Mouse (Mus musculus): ENCODE results near the gene Sipa1l1.

The Sipa1l1 gene

DNA sequence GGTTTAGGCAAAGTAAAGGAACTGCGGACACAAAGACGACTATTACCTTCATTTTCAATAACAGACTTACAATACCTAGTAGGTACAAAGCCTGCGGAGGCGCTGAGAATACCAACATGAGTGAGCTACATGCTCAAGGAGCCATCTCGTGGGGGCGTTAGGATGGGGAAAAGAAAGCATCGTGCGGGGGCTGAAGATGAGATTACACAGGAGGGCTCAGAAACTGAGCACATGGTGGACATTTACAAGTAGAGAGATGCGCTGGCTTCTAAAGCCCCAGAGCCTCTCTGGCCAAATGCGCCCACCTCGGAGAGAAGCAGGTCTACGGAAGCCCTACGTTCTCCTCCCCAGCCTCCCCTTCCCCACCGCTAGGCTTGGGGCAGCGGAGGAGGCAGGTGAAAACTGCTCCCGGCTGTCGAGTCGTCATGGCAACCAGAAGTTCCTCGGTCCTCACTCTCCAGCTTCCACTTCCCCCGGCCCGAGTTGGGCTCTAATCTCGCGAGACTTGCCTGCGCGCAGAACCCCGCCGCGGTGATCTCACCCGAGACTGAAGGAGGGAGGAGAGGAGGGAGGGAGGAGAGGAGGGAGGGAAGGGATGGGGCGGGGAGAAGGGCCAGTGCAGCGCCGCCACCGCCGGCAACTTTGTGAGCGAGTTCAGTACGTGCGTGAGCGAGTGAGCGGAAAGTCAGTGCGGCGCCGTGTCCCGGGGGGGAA lies at the start of gene Sipa1l1:
Gene Sipa1l1, plus strand, starts transcription at position 501 of the 714 bp plus-strand sequence.
- peak; percentile 97 for DNase-seq (ENCODE audit: low read depth, low spot score)

DNA sequence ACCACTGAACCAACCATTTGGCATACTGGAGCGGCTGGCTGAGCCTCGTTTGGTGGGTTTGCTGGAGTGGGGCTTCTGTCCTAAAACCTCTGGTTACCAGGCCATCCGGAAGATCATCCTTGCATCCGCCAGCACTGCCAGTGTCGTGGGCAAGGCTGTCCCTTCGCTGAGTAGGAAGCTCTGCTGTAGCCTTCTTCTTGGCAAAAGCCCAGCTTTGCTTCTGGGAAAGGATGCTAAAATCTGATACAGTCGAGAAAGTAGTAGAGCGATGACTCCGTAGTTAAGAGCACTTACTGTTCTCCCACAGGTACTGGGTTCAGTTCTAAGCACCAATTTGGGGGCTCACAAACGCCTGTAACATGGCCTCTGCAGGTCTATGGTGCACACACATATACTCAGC lies 47.2 kb upstream of the Sipa1l1 start:
- peak; percentile 47 for DNase-seq (ENCODE audit: low read depth, low spot score)

GRCm38 (mm10) chr12:82122450-82123249 lies 46.5 kb upstream of the Sipa1l1 start:
- peak; percentile 65 for DNase-seq (ENCODE audit: low read depth, low spot score)

DNA sequence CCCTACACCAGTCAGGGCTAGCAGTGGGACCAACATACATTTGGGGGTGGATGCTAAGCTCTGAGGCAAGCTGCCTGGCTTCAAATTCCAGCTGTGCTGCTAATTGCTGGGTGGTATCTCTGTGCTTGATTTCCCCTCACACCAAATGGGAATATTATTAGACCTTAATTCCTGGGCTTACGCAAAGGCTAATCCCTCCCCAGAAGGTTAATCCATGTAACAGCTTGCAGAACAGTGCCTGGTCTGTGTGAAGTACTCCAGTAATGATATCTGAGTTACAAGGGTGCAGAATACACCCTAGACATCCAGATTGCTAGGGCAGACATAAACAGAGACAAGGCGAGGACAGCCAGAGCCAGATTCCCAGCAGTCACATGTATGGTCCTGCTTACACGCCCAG lies 42.3 kb upstream of the Sipa1l1 start:
- DNase-seq (ENCODE audit: low read depth, low spot score), result no peak

DNA sequence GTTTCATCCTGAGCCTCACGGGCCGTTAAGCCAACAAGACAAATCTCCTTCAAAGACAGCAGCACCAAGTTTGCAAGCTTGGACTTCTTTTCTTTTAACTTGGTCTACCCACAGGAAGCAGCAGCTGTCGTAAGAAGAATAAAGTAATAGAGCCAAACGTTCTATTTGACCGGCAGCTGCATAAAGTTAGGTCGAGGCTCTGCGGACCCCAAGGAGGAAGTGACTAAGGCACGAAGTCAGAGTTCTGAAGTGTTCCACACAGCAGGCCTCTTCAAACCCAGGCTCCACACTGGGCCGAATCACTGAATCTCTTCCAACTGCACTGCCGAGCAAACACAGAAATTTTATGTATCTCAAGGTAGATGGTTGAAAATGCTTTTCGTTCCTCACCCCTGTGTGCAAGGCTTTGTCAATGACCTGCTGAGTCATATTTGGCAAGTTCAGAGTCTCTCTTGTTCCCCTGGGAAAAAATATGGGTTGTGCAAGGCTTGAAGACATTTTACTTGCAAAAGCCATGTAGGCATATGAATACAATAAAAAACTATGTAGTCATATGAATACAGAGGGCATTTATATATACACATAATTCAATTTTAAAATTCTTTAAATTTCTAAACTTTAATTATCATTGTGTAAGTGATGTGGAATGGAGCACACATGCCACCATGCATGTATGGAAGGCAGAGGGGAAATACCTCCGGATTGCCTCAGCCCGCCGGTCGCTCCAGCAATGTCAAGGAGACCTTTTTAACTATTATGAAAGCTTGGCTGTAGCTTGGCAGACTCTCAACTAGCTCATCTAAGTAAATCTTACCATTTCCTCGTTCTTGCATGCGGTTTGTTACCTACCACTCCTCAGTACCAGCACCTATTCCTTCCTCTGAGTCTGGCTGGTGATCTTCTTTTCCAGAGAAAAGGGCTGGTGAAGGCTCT lies 29.6 kb upstream of the Sipa1l1 start:
- DNase-seq (ENCODE audit: low read depth, low spot score), result no peak

DNA sequence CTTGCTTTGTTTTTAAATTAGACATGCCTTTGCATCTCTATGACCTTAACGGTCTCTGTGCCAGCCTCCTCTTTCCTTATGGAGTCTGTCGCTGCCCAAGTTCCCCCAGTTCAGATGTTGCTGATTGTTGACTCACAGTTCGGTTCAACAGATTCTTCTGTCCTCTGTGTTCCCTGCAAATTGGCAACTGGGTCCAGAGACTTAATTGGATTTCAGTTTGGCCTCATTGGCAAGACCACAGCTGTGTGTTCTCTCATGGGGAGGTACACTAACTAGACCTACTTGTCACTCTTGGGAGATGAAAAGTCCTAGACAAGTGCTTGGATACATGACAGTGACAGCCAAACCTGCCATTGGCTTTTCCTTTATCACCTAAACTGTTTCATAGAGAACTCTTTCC lies 25.7 kb upstream of the Sipa1l1 start:
- DNase-seq (ENCODE audit: low read depth, low spot score), result no peak

DNA sequence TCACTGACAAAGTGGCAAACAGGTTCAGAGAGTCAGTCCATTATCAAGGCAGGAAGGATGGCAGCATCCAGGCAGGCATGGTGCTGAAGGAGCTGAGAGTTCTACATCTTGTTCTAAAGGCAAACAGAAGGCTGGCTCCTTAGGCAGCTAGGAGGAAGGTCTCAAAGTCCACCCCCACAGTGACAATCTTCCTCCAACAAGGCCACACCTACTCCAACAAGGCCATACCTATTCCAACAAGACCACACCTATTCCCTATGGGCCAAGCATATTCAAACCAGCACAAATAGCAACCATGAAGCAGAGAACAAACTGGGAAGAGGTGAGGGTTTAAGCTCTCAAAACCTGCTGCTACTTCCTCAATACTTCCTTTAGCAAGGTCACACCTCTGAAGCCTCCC lies 23.9 kb upstream of the Sipa1l1 start:
- no peak for DNase-seq (ENCODE audit: low read depth, low spot score)

DNA sequence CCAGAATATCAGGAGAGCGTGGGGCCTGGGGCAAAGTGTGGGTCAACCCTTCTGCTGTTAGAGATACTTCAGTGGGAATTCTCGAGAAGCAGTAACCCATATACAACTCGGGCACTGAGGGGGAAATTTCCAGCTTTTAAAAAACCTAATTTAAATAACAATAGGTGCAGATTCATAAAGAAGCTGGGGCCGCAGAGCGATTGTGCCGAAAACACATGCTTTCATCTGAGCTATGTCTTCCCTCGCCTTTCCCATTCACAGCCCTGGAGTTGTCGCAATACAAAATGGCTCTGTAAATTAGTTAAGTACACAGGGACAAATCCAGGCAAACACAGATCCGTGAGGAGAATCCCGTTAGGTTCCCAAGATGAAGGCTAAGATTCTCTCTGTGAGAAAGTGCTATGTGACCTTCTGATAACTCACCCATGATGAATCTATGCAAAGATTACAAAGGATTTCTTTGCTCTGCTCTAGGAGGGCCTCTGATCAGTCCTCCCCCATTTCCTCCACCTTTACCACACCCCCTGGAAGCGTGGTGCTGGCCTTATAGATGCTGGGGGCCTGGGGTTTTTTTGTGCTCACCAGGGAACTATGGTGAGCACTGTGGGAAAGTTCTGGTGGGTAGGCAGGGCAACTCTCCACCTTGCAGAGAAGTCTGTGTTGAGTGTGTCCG lies 22.0 kb upstream of the Sipa1l1 start:
- no peak for DNase-seq (ENCODE audit: low read depth, low spot score)

- DNase-seq (ENCODE audit: low read depth, low spot score), result no peak
These were observed 20.7 kb upstream of the Sipa1l1 start for GRCm38 (mm10) chr12:82148328-82148930.

DNA sequence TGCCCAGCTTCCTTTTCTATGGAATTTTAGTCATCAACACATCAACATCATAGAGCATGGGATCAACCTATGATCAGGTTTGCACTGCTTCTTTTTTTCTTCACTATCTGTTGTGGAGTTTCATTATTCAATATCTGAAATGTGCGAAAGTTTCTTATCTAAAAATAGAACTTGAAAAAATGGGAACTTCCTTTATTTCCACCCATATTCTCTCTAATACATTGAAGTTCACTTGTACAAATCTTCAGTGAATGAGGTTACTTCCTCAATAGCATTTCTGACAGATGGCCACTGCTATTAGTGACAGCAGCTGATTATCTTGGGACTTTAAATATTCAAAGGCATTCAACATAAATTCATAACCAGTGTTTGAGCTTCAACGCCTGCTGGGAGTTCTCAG lies 18.1 kb upstream of the Sipa1l1 start:
- DNase-seq (ENCODE audit: low read depth, low spot score), result no peak

- DNase-seq (ENCODE audit: low read depth, low spot score), result no peak
These were observed 14.6 kb upstream of the Sipa1l1 start for GRCm38 (mm10) chr12:82154527-82154926.

DNA sequence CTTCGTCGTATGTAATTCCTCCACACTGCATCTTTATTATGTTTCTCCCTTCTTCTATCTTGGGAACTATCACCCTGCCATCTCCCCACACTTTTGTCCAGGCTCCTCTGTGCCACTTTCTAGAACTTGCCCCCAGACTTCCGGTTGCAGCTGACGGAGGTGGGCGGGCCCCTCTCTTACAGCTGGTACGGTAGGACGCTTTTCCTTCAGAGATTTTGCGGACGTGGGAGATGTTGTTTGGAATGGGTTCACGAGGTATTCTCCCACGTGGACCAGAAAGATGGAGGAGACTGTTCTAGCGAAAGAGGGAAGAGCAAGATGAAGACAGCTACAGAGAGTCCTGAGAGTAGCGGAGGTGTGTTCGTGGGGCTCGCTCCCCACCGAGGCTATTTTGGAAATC lies 10.6 kb upstream of the Sipa1l1 start:
- DNase-seq (ENCODE audit: low read depth, low spot score), result no peak

DNA sequence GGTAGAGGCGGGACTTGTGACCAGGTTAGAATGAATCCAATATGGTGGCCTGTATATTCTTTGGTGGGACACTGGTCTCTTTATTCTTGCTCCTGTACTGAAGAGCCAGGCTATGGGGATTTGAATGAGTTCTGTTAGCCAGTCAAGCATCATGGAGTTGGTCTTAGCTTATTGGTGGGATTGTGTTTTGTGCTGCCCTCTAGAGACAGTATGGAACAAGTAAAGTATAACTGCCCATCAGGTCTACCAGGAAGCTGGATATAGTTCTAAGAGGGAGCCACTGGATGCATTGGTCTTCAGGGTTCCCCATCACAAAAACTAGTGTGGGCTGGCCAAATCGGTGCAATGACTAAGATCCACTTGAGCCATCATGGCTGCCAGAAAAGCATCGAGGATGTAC lies 9.7 kb upstream of the Sipa1l1 start:
- no peak for DNase-seq (ENCODE audit: low read depth, low spot score)

DNA sequence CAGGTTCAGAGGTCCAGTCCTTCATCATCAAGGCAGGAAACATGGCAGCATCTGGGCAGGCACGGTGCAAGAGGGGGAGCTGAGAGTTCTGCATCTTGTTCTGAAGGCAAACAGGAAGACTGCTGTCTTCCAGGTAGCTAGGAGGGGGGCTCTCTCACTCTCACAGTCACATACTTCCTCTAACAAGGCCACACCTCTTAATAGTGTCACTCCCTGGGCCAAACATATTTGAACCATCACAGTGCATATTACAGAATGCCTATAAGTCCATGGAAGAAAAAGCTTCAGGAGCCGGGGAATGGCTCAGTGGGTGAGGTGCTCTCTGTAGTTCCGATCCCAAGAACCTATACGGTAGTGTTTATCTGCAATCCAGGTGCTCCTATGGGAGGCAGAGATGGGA lies 3.5 kb upstream of the Sipa1l1 start:
- DNase-seq (ENCODE audit: low read depth, low spot score), result no peak

- DNase-seq (ENCODE audit: low read depth, low spot score), result no peak
These were observed 3.0 kb upstream of the Sipa1l1 start for GRCm38 (mm10) chr12:82166101-82166571.

DNA sequence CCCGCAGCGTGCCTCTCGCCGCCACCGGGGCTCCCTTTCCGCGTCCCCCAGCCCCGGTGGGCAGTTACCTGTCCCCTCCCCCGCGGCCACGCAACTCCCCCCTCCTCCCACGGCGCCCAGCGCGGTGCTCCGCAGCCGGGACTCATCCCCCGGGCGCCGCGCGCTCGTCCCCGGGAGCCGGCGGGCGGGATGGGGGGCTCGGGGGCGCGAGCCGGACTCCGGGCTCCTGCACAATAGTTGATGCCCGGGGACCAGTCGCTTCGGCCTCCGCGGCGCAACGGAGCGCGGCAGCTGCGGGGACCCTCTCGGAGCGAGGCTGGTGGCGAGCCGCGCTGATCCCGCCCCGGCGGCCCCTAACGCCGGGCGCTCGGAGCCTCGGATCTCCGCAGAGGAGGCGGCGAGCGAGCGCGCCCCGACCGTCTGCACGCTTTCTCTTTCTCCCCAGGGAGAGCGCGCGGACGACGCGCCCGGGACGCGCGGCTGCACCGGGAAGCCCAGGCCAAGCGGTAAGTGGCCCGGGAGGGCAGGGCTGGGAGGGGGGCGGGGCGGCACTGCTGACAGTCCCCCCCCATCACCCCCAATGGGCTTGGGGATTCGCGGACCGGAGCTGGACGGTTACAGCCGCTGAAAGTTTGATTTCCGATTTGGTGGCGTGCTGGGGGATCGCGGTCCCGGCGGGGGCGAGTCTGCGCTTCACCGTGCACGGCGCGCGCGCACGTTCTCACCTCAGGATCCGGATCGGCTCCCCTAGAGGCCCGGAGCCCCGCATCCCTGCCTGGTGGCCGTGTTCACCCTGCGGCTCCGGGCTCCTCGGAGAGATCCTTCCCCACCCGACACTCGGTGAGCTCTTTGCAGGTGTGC lies 681 bp downstream of the Sipa1l1 start:
- DNase-seq (ENCODE audit: low read depth, low spot score), result no peak

DNA sequence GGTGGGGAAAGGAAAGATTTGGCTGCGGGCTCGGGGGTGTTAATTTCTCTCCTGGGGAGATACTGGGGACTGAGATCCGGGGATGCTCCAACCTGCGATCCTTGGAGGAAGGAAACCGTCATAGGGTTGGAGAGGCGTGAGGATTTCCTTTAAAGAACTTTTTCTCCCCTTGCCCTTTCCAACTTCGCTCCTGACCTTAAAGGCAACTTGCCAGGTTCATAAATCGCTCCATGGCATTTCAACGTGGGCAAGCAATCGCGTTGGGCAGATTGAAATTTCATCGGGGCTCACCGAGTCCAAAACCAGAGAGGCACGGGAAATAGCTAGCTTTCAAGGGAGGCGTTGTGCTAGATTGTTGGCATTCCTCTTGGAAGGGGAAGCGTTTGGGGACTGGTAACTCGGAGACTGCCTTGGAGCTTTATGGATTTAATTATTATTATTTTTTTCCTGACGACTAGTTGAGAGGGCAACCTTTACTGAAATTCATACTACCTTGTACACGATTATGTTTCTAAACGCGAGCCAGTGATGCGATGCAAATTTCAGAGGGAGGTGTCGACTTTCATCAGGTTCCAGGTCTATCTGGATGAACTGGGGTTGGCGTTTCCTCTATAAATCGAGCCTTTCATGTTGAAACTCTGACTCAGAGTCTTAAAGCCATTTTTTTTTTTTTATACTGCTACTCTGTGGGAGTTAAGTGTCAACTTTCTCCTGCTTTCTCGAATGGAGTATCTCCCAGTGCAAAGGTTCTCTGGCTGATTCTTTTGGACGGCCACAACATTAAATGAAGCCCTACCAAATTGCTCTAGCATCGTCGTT lies 1.6 kb downstream of the Sipa1l1 start:
- no peak for DNase-seq (ENCODE audit: low read depth, low spot score)

- DNase-seq (ENCODE audit: low read depth, low spot score), result no peak
These were observed 2.5 kb downstream of the Sipa1l1 start for GRCm38 (mm10) chr12:82171591-82171990.

- no peak for DNase-seq (ENCODE audit: low read depth, low spot score)
These were observed 4.5 kb downstream of the Sipa1l1 start for GRCm38 (mm10) chr12:82173623-82174022.
